Mouse (Mus musculus) cerebellum, adult 11-12 months (tissue): ENCODE results near the gene Exph5.

ENCODE experiments used
- DNase-seq: peaks from one replicate; pipeline ENCODE4 v3.0.0; 2022

Gene Exph5

GRCm38 (mm10) chr9:53301269-53301720 is at the start of gene Exph5:
Exph5 (plus strand) TSS chr9:53301670.
- DNase-seq: peak; percentile 73

DNA sequence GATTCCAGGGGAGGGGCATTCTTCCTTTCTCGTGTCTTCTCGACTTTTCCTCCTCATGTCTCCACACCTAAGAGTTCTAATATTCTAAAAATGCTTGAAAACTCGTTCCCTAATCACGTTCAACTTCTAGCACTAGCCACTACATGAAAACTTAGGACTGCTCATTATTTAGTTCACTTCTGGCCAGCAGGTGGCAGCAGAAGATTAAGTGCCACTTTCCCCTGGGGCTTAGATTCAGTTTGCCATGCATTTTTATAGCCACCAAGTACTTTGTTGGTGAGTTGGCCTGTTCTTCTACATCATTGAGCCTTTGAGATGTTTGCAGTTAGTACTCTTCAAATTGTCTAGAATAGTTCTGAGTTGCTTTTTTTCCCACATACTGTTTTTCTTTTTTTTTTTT is 47.1 kb upstream of the Exph5 start:
- peak; percentile 65 for DNase-seq

GRCm38 (mm10) chr9:53256690-53257305 is 44.7 kb upstream of the Exph5 start:
- DNase-seq: no peak

DNA sequence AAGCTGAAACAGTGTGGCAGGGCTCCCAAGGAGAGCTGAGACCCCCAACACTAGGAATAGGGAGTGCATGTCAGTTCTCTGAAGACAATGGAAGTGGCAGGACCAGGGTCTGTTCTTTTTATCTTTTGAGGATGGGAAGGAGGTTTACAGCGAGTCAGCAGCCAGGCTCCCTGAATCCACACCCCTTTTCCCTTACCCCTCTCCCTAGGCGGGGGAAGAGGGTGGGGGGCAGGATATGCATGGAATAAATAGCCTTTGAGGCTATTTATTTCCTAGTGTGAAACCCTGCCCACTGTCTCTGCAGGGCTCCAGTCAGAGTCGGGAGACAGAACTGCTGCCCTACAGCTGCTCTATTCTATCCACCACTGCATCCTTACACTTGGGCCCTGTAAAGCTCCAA is 43.7 kb upstream of the Exph5 start:
- DNase-seq: no peak

- DNase-seq: no peak
Observed at GRCm38 (mm10) chr9:53258199-53258598, 43.3 kb upstream of the Exph5 start.

- DNase-seq: no peak
Observed at GRCm38 (mm10) chr9:53264387-53264786, 37.1 kb upstream of the Exph5 start.

DNA sequence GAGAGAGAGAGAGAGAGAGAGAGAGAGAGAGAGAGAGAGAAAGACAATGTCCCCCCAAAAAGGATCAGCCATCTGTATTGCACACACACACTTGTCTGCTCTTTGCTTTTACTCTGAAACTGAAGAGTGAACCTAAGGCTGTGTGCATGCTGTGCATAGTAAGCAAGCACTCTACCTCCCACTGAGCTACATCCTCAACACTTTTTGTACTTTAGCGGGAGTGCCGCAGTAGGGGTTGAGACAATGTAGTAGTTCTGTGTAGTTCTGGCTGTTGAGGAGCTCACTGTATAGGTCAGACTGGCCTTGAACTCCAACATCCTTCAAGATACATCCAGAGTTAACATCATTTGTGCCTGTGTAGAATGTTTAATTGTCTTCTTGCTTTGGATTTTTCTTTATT is 35.9 kb upstream of the Exph5 start:
- no peak for DNase-seq

DNA sequence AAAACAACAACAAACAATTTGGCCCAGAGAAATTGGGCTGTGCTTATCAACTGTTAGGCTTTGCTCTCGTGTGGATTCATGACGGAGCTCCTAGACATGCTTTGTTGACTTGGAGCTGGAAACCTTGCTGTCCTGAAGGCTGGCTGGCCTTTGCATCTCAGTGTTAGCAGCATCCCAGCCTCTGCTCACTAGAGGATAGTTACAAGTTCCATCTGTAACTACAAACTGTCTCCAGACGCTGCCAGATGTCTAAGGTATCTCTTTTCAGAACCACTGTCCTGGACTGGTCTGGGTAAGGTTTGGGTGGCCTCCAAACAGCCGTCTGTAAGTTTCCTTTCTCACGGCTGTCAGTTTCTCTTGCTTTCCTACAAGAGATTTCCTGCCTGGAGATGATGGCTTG is 33.4 kb upstream of the Exph5 start:
- DNase-seq: no peak

DNA sequence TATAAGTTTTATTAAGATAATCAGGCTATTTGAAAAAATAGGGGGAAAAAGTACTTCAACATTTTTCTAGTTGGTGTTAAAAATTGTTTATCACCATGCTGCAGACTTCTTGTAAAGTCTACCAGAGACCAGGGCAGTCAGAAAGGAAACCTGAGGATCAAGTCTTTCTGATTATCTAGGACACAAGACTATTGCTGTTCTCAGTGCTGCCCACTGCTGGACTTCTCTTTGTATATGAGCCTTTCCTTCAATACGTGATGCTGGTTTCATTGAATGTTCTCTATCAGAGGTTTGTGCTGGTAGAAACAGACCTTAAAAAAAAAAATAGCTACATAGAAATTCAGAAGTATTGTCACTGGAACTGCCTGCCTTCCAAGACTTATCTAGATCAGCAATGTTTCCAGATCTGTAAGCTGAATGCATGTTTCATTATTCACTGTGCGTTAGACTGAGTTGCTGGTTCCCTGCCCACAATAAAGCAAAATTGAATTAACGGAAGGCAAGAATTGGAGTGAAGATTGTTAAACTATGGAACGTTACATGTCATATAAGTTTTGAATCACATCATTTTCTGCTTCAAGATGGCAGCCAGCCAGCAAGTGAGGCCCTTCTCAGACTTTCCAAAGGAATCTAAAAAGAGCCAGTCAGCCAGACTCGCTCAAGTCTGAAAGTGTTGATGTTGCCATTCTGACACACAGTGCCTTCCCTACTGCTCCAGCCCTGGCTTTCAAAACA is 32.6 kb upstream of the Exph5 start:
- peak; percentile 20 for DNase-seq

DNA sequence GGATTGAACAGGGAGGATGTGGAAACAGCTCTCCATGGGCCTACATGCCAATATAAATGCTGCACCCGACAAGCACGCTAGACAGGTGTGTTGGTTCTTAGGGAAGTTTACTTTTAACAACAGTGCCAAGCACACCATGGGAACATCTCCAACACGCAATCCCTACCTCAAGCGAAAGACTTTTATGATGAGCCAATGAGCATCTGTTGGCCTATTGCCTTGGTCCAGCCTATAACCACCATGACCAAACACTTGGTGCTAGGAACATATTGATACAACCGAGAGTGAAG is 32.1 kb upstream of the Exph5 start:
- DNase-seq: no peak

DNA sequence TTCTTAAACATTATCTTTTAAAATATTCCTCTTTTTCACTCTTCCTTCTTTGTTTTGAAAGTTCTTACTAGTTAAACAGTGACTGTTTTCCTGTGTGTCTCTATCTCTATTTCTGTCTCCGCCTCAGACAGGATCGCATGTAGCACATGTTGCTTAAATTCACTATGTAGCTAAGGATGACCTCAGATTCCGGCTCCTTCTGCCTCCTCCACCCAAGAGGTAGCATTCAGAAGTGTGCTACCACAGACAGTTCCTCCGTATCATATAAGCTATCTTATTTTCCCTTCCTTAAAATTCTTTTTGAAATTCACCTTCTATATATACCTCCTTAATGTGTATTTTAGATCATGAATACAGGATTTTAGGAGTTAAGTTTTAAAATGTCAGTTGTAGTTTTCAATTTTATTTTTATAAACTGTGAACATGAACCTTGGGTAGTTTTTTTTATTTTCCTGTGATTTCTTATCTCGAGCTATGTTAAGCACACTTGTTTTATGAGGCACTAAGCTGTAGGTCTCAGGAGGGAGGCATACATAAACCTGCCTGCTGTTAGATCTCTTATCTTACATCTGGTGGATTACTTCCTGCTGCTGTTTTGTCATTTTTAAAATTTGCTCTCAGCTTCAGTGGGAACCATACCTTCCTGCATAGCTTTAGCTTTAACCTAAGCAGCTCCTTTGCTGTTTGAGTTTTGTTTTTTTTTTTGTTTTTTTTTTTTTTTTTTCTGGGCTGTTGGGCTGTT is 30.0 kb upstream of the Exph5 start:
- DNase-seq: no peak

GRCm38 (mm10) chr9:53272207-53272606 is 29.3 kb upstream of the Exph5 start:
- no peak for DNase-seq

DNA sequence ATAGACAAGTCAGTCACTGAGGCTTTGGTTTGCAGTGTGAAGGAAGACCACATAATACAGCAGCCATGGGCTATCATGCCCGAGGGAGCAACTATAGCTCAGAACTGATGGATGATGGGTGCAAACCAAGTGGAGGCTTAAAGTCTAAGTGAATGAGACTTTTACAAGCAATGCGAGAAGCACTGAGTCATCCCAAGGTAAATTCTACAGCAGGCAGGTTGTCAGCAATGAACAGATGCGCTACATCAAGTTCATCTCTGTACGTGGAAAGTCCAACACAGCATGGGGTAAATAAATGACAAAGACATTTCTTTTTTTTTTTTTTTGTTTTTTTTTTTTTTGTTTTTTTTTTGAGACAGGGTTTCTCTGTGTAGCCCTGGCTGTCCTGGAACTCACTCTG is 28.8 kb upstream of the Exph5 start:
- no peak for DNase-seq

GRCm38 (mm10) chr9:53276381-53276780 is 25.1 kb upstream of the Exph5 start:
- no peak for DNase-seq

DNA sequence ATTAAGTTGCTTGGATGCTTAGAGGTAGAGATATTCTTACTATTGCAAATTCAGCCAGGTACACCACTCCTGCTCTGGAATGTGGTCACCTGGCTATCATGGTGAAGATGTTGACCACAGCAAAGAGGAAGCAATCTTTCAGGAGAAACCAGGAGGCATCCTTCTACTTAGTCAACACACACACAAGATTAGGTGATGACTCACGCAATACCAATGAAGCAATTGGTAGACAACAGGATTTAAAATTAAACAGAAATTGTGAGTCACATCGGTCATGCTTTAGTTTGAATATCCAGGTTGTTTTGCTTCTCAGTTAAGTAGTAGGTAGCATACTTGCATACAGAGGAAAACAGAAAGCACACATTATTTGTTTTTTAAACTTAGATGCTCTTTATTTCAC is 22.5 kb upstream of the Exph5 start:
- no peak for DNase-seq

GRCm38 (mm10) chr9:53286793-53287192 is 14.7 kb upstream of the Exph5 start:
- DNase-seq: no peak

DNA sequence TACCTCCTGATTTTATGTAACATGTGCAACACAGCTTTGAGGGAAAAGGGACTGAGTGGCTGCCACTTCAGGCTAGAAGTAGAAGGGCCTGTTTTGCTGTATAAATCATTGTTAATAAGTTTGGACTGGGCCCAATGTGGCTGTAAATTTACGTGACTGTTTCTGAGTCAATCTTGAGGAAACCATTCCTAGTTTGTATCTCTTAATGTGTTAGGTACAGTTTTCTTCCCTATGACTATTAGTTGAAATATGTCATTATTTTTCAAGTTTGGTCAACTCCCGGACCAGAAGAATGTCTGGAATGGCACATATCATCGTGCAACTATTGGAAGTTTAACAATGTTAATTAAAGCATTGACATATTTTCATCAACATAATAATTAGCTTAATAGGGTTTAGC is 11.5 kb upstream of the Exph5 start:
- DNase-seq: no peak

DNA sequence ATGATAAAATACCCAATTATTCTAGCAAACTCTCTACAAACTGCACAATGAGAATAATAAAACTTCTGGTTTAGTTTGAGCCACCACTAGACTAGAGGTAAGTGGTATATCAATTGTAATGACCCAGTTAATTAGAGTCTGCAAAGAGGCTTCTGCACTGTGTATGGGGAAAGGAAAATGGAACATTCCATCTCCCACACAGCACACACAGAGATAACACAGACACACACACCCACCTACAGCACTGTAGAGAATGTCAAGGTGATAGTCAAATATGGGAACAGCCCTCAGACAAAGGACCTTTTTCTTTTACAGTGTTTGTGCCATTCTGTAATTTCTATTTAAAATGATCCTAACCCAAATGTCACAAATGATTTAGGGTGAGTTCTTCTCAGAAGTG is 8.6 kb upstream of the Exph5 start:
- DNase-seq: no peak

GRCm38 (mm10) chr9:53301801-53302311 is 386 bp downstream of the Exph5 start:
- DNase-seq: peak; percentile 67

DNA sequence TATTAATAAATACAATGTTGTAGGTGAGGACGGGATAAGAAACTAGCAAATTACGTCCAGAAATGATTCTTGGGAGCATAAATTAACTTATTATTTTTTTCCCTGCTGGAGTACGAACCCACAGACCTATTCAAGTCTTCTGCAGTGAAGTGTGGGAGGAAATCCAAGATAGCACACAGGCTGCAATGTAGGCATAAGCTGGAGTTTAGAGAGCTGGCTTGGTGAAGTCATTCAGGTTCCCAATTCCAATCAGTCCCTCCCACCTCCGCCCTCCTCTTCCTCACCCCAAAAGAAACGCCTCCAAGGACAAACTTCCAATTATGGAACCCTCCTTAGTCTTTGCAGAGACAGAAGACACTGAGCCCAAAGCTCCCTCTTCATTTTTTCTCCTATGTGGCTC is 945 bp downstream of the Exph5 start:
- no peak for DNase-seq

- DNase-seq: no peak
Observed at GRCm38 (mm10) chr9:53307904-53308303, 6.4 kb downstream of the Exph5 start.

GRCm38 (mm10) chr9:53312981-53313380 is 11.5 kb downstream of the Exph5 start:
- DNase-seq: peak; percentile 68

- DNase-seq: peak; percentile 98
Observed at GRCm38 (mm10) chr9:53320894-53321650, 19.6 kb downstream of the Exph5 start.
